Mouse (Mus musculus): ENCODE results near the gene Marc1.

DNA sequence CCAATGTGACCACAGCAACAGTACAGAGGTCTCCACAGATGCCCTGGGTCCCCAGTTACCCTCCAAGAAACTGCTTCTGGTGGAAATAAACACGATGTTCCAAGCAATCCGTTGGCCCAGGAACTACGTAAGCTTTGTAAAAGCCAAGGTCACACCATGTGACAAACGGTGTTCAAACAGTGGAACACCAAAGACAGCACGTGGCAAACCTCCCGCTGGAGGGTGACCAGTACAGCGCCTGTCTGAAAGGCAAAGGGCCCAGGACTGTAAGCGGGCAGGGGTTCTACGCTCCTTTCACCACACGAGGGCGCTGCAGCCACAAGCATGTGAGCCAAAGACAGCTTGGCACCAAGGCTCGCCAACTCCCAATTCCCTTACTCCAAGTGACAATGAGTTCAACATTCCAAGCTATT is 13.3 kb upstream of the Marc1 start:
- TF ChIP-seq TAL1 (IDR thresholded peaks at IDR 0.05; ENCODE audit: low read length) (no peak), GATA1 (IDR thresholded peaks at IDR 0.05; ENCODE audit: low read length) (no peak)
